Mouse (Mus musculus): ENCODE results near the gene Gdf3. TPM values are rescaled to one million over a fixed set of nuclear protein-coding genes. Genes with fewer than 3 reads are reported as not detected.

Gdf3 gene
- polyA plus RNA-seq, 1 experiment from 2014 or later = 0.09 TPM

DNA sequence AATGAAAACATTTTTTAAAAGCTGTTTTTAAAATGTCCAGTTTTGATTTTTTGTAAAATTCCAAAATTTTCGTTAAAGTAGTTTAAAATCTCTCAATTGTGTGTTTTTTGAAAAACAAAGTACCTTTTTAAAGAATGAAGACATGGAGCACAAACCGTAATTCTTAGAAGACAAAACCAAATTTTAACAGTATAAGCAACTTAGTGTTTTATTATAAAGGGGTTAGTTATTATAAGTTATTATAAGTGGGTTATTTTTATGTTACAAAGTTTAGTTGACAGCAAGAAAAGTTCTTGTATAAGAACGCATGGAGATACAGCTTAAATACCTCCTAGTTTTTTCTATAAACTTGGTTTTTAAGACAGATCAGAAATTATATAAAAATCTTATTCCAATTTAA is 8.3 kb downstream of the Gdf3 start:
- Histone ChIP-seq H3K4me2 (ENCODE audit: low read length) (no peak overlapping the region), H3K9ac (ENCODE audit: low read depth, low read length) (no peak overlapping the region), H3K9me3 (replicated peaks; ENCODE audit: control insufficient read depth, low read length, poor library complexity, severe bottlenecking) (no peaks in the 10 kb centered on the region), H3K27ac (ENCODE audit: low read length) (no peak overlapping the region), H3K4me3 (ENCODE audit: low read depth, low read length) (no peak overlapping the region; the same call in 1 of the 2 replicates), H3K36me3 (ENCODE audit: control insufficient read depth, insufficient read depth, low read length) (no peaks in the 10 kb centered on the region), H3K27me3 (ENCODE audit: control insufficient read depth, insufficient read depth, low read depth, low read length) (no peaks in the 10 kb centered on the region), H3K4me1 (ENCODE audit: control insufficient read depth, insufficient read depth, low read length) (peaks cover 5% of the 10 kb centered on the region; the same call in 1 of the 2 replicates)
- ATAC-seq = no peak
- 90% methylated on average over 3 of the region's 3 CpGs for WGBS

DNA sequence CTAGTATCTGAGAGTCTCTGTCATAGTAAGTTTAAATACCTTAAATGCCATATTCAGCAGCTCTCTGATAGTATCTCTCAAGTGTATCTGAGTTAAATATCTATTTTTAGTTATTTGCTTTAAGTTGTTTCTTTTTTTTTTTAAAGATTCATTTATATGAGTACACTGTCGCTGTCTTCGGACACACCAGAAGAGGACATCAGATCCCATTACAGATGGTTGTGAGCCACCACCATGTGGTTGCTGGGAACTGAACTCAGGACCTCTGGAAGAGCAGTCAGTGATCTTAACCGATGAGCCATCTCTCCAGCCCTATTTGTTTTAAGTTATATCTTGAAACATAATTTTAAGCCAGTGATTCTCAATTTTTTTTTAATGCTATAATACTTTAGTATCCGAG is 8.9 kb downstream of the Gdf3 start:
- Histone ChIP-seq H3K27me3 (ENCODE audit: control insufficient read depth, insufficient read depth, low read depth, low read length) (no peaks in the 10 kb centered on the region), H3K9ac (ENCODE audit: low read depth, low read length) (no peak overlapping the region), H3K4me2 (ENCODE audit: low read length) (no peak overlapping the region), H3K36me3 (ENCODE audit: control insufficient read depth, insufficient read depth, low read length) (no peaks in the 10 kb centered on the region), H3K27ac (ENCODE audit: low read length) (no peak overlapping the region), H3K9me3 (replicated peaks; ENCODE audit: control insufficient read depth, low read length, poor library complexity, severe bottlenecking) (no peaks in the 10 kb centered on the region), H3K4me1 (ENCODE audit: control insufficient read depth, insufficient read depth, low read length) (peaks cover 5% of the 10 kb centered on the region; the same call in 1 of the 2 replicates), H3K4me3 (ENCODE audit: low read depth, low read length) (no peak overlapping the region)
- 92% methylated on average over 4 of the region's 4 CpGs for WGBS
- ATAC-seq = no peak

DNA sequence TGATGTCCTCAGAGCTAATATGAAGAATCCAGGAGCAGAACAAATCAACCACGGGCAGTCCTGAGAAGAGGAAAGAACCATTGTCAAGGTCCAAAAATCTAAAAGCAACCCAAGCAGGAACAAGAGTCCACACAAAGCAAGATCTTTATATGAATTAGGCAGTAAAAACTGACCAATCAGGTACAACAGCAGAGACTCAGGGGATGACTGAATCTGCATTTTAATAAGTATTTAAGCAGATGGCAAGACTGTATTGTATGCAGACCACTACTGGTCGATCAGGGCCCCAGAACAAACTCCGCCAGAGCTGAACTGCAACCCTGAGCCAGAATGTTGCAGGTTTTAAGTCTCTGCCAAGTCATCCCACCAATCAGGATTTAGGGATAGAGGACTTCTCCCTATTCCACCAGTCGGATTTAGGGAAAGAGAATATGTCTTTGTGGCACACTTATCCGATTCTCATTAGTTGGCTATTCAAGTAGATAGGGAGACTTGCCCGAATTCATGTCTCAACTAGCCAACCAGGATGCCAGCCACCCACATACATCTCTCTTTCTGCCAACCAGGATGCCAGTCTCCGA is 9.7 kb downstream of the Gdf3 start:
- H3K4me1 ChIP-seq (ENCODE audit: control insufficient read depth, insufficient read depth, low read length) = peaks cover 5% of the 10 kb centered on the region; the same call in 1 of the 2 replicates
- no peak overlapping the region for H3K4me3 ChIP-seq (ENCODE audit: low read depth, low read length)
- H3K4me2 ChIP-seq (ENCODE audit: low read length) = no peak overlapping the region
- H3K9ac ChIP-seq (ENCODE audit: low read depth, low read length) = no peak overlapping the region
- no peaks in the 10 kb centered on the region for H3K9me3 ChIP-seq (replicated peaks; ENCODE audit: control insufficient read depth, low read length, poor library complexity, severe bottlenecking)
- H3K27ac ChIP-seq (ENCODE audit: low read length) = no peak overlapping the region
- H3K36me3 ChIP-seq (ENCODE audit: control insufficient read depth, insufficient read depth, low read length) = no peaks in the 10 kb centered on the region
- H3K27me3 ChIP-seq (ENCODE audit: control insufficient read depth, insufficient read depth, low read depth, low read length) = no peaks in the 10 kb centered on the region
- ATAC-seq = no peak
- WGBS = 74% methylated on average over 7 of the region's 7 CpGs

DNA sequence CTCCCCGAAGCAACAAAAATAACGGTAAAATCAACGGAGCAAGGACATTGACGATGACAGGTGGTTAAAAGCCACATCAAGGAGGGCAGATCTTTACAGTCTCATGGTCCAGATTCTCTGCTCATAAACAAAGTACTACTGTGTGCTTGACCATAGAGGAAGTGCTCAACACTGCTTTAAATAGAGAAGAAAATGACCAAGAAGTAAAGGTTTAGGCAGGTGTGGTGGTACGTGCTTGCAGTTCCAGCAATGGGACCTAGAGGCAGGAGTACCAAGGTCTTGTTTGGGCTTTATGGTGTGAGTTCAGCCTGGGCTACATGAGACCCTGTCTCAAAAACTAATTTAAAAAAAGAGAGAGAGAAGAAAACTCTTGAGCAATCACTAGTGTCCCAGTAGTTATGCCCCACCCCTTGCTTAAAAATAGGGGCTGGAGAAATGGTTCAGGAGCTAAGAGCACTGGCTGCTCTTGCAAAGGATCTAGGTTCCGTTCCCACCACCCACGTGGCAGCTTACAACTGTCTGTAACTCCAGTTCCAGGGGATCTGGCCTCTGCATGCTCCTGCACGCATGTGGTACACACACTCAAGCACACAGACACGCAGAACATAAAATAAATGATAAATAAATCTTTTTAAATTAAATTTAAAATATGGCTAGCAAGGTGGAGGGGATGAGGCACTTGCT is 10.7 kb downstream of the Gdf3 start:
- Histone ChIP-seq H3K4me1 (ENCODE audit: control insufficient read depth, insufficient read depth, low read length) (peaks cover 5% of the 10 kb centered on the region; the same call in 1 of the 2 replicates), H3K9me3 (replicated peaks; ENCODE audit: control insufficient read depth, low read length, poor library complexity, severe bottlenecking) (no peaks in the 10 kb centered on the region), H3K4me2 (ENCODE audit: low read length) (no peak overlapping the region), H3K4me3 (ENCODE audit: low read depth, low read length) (no peak overlapping the region), H3K36me3 (ENCODE audit: control insufficient read depth, insufficient read depth, low read length) (no peaks in the 10 kb centered on the region), H3K9ac (ENCODE audit: low read depth, low read length) (no peak overlapping the region), H3K27ac (ENCODE audit: low read length) (no peak overlapping the region), H3K27me3 (ENCODE audit: control insufficient read depth, insufficient read depth, low read depth, low read length) (no peaks in the 10 kb centered on the region)
- ATAC-seq = no peak
- WGBS = 95% methylated on average over 9 of the region's 9 CpGs

DNA sequence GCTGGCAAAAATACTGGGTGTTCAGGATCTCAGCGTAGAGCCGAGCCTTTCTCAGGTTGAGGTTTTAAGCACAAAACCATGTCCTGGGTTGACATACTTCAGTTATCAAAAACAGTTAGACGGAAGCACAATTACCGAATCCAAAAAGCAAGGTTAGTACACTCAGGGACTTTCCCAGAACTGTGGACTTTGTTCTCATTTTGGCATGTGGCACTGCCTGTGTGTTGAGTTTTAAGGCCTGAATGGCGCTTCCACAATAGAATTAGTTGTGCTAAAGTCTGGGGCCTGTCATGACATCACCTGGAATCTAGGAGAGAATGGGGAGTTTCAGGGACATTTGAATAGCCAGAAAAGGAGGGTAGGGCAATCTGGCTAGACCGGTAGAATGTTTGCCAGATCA is 11.5 kb downstream of the Gdf3 start:
- no peaks in the 10 kb centered on the region for H3K36me3 ChIP-seq (ENCODE audit: control insufficient read depth, insufficient read depth, low read length)
- no peaks in the 10 kb centered on the region for H3K9me3 ChIP-seq (replicated peaks; ENCODE audit: control insufficient read depth, low read length, poor library complexity, severe bottlenecking)
- no peak overlapping the region for H3K27ac ChIP-seq (ENCODE audit: low read length)
- no peak overlapping the region for H3K4me3 ChIP-seq (ENCODE audit: low read depth, low read length)
- no peak for ATAC-seq
- peaks cover 5% of the 10 kb centered on the region; the same call in 1 of the 2 replicates for H3K4me1 ChIP-seq (ENCODE audit: control insufficient read depth, insufficient read depth, low read length)
- WGBS = 82% methylated on average over 6 of the region's 6 CpGs
- H3K9ac ChIP-seq (ENCODE audit: low read depth, low read length) = no peak overlapping the region
- no peaks in the 10 kb centered on the region for H3K27me3 ChIP-seq (ENCODE audit: control insufficient read depth, insufficient read depth, low read depth, low read length)
- no peak overlapping the region for H3K4me2 ChIP-seq (ENCODE audit: low read length)

DNA sequence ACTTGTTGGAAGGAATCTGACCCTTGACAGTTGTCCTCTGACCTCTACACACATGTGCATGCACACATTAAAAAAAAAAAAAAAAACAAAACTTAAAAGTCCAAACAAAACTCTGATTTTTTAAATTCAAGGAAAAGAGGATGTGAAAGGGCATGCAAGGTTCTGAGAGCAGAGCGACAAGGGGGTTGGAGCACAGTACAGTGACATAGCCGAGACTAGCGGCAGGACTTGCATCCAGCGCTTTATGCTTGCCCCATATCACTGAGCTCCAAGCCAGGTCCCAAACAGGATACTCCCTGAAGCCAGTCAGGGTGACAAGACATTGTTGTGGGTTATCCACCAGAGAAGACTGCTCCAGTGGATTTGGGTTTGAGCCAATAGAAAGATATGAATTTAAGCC is 11.9 kb downstream of the Gdf3 start:
- H3K4me1 ChIP-seq (ENCODE audit: control insufficient read depth, insufficient read depth, low read length) = peaks cover 5% of the 10 kb centered on the region; the same call in 1 of the 2 replicates

DNA sequence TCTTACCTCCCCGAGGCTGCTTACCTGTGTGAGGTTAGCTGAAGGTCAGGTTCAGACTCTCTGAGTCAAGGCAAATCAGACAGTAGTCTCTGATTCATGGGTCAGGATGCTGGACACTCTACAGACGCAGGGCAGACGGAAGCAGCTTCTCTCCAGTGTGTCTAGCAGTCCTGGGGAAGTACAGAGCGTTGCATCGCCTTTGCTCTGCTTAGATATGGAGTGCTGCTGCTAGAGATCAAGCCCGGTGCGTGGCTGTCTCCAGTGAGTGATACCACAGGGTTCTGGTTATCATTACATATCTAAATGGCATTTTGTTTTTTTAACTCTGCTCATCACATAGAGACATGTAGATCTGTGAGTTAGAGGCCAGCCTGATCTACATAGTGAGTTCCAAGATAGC is 13.3 kb downstream of the Gdf3 start:
- no peaks in the 10 kb centered on the region for H3K36me3 ChIP-seq (ENCODE audit: control insufficient read depth, insufficient read depth, low read length)
- no peak overlapping the region for H3K9ac ChIP-seq (ENCODE audit: low read depth, low read length)
- H3K27ac ChIP-seq (ENCODE audit: low read length) = no peak overlapping the region
- H3K27me3 ChIP-seq (ENCODE audit: control insufficient read depth, insufficient read depth, low read depth, low read length) = no peaks in the 10 kb centered on the region
- 85% methylated on average over 7 of the region's 7 CpGs for WGBS
- H3K4me1 ChIP-seq (ENCODE audit: control insufficient read depth, insufficient read depth, low read length) = no peaks in the 10 kb centered on the region
- no peak overlapping the region for H3K4me3 ChIP-seq (ENCODE audit: low read depth, low read length)
- no peak overlapping the region for H3K4me2 ChIP-seq (ENCODE audit: low read length)
- ATAC-seq = no peak
- no peaks in the 10 kb centered on the region for H3K9me3 ChIP-seq (replicated peaks; ENCODE audit: control insufficient read depth, low read length, poor library complexity, severe bottlenecking)

More for the DNA sequence above, 11.9 kb downstream of the Gdf3 start:
- over 99% methylated on average over 4 of the region's 4 CpGs for WGBS
- Histone ChIP-seq H3K27ac (ENCODE audit: low read length) (no peak overlapping the region), H3K36me3 (ENCODE audit: control insufficient read depth, insufficient read depth, low read length) (no peaks in the 10 kb centered on the region), H3K9ac (ENCODE audit: low read depth, low read length) (no peak overlapping the region), H3K9me3 (replicated peaks; ENCODE audit: control insufficient read depth, low read length, poor library complexity, severe bottlenecking) (no peaks in the 10 kb centered on the region), H3K27me3 (ENCODE audit: control insufficient read depth, insufficient read depth, low read depth, low read length) (no peaks in the 10 kb centered on the region), H3K4me3 (ENCODE audit: low read depth, low read length) (no peak overlapping the region), H3K4me2 (ENCODE audit: low read length) (no peak overlapping the region)
- no peak for ATAC-seq

DNA sequence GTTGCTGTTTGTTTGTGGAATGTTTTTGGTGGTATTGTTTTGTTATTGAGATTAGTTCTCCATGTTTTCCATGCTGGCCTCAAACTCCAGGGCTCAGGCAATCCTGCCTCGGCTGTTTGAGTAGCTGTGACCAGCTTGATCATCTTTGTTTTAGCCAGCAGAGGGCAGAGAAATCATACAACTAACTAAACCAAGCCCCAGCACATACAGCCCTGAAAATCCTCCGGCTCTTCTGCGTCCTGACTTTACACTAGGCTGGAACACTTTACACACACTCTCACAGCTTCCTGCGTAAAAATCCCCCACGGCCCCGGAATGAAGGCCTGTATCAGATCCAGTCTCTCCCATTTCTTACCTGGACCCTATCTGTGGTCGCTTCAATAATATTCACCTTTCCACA is 14.2 kb downstream of the Gdf3 start:
- Histone ChIP-seq H3K9me3 (replicated peaks; ENCODE audit: control insufficient read depth, low read length, poor library complexity, severe bottlenecking) (no peaks in the 10 kb centered on the region), H3K27me3 (ENCODE audit: control insufficient read depth, insufficient read depth, low read depth, low read length) (no peaks in the 10 kb centered on the region), H3K4me3 (ENCODE audit: low read depth, low read length) (no peak overlapping the region), H3K27ac (ENCODE audit: low read length) (no peak overlapping the region), H3K9ac (ENCODE audit: low read depth, low read length) (no peak overlapping the region), H3K4me2 (ENCODE audit: low read length) (no peak overlapping the region), H3K36me3 (ENCODE audit: control insufficient read depth, insufficient read depth, low read length) (no peaks in the 10 kb centered on the region), H3K4me1 (ENCODE audit: control insufficient read depth, insufficient read depth, low read length) (no peaks in the 10 kb centered on the region)
- ATAC-seq = peak; percentile 72
- WGBS = 27% methylated on average over 7 of the region's 7 CpGs

DNA sequence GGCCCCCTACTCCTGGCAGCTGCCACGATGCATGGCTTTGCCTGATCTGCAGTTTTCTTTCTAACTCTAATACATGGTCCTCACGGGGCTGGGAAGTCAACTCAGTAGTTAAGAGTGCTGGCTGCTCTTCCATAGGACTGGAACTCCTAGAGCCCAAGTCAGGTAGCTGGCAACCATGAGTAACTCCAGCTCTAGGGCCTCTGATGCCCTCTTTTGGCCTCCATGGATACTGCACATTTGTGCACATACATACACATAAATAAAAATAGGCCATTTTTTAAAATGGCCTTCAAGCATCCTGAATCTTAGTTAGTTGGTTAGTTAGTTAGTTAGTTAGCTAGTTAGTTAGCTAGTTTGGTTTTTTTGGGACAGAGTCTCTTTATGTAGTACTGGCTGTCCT is 17.0 kb downstream of the Gdf3 start:
- no peaks in the 10 kb centered on the region for H3K4me1 ChIP-seq (ENCODE audit: control insufficient read depth, insufficient read depth, low read length)
- H3K36me3 ChIP-seq (ENCODE audit: control insufficient read depth, insufficient read depth, low read length) = no peaks in the 10 kb centered on the region
- H3K27ac ChIP-seq (ENCODE audit: low read length) = no peak overlapping the region
- no peak for ATAC-seq
- no peak overlapping the region for H3K4me2 ChIP-seq (ENCODE audit: low read length)
- no peaks in the 10 kb centered on the region for H3K9me3 ChIP-seq (replicated peaks; ENCODE audit: control insufficient read depth, low read length, poor library complexity, severe bottlenecking)
- H3K27me3 ChIP-seq (ENCODE audit: control insufficient read depth, insufficient read depth, low read depth, low read length) = no peaks in the 10 kb centered on the region
- WGBS = 88% methylated on average over 2 of the region's 2 CpGs
- H3K4me3 ChIP-seq (ENCODE audit: low read depth, low read length) = no peak overlapping the region
- no peak overlapping the region for H3K9ac ChIP-seq (ENCODE audit: low read depth, low read length)
